Mouse (Mus musculus): ENCODE data around the gene Usp25. TPM values are rescaled to one million over a fixed set of nuclear protein-coding genes. Genes with fewer than 3 reads are reported as not detected.

Gene Usp25
- polyA plus RNA-seq, 1 experiment from 2014 or later: 20.4 TPM

DNA sequence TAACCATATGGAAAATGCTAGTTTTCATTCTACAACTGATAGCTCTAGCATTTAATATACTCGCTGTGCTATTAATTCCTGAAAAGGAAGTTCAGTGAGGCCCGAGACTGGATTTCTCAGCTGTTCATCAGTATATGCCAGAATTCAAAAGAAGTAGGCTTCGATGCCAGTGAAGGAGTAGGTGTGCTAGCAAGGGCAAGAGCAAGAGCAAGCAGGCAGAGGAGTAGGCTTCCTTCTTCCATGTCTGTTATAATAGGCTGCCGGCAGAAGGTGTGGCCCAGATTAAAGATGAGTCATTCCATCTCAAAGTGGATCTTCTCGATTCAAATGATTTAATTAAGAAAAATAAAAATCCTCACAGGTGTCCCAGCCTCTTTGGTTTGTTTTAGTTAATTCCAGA lies 30.0 kb downstream of the Usp25 start:
- ATAC-seq (replicated peaks; ENCODE audit: insufficient number of reproducible peaks, insufficient read depth, low FRiP score, low read depth): no peak
- peaks cover 11% of the 10 kb centered on the region; the same call in 1 of the 2 replicates for H3K36me3 ChIP-seq
- H3K4me2 ChIP-seq: no peak overlapping the region
- no peaks in the 10 kb centered on the region for H3K9me3 ChIP-seq (replicated peaks)
- WGBS: 90% methylated on average over 5 of the region's 5 CpGs
- H3K27ac ChIP-seq: no peak overlapping the region
- H3K4me3 ChIP-seq: no peak overlapping the region
- no peaks in the 10 kb centered on the region for H3K27me3 ChIP-seq
- no peak overlapping the region for H3K9ac ChIP-seq
- H3K4me1 ChIP-seq (replicated peaks): peaks cover 13% of the 10 kb centered on the region

DNA sequence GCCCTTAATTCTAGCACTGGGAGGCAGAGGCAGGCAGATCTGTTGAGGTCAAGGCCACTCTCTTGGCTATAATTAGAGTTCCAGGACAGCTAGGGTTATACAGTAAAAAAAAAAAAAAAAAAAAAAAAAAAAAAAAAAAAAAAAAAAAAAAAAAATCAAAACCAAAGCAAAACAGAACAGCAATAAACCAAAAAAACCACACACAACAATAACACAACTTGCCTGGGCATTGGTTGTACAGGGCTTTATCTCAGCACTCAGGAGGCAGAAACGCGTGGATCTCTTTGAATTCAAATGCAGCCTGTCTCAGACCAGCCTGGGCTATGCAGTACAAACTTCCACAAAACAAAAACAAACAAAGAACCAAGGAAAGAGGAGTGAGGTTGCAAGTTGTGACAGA lies 40.7 kb downstream of the Usp25 start:
- Histone ChIP-seq H3K36me3 (peaks cover 31% of the 10 kb centered on the region; the same call in 1 of the 2 replicates), H3K9ac (no peak overlapping the region), H3K4me2 (no peak overlapping the region), H3K27me3 (no peaks in the 10 kb centered on the region), H3K4me1 (replicated peaks) (no peaks in the 10 kb centered on the region), H3K27ac (no peak overlapping the region), H3K4me3 (no peak overlapping the region), H3K9me3 (replicated peaks) (no peaks in the 10 kb centered on the region)
- no peak for ATAC-seq (replicated peaks; ENCODE audit: insufficient number of reproducible peaks, insufficient read depth, low FRiP score, low read depth)
- 80% methylated on average over 2 of the region's 2 CpGs for WGBS

- Histone ChIP-seq H3K4me2 (no peak overlapping the region), H3K4me3 (no peak overlapping the region), H3K4me1 (replicated peaks) (no peaks in the 10 kb centered on the region), H3K27ac (no peak overlapping the region), H3K27me3 (no peaks in the 10 kb centered on the region), H3K9ac (no peak overlapping the region), H3K36me3 (peaks cover 30% of the 10 kb centered on the region; the same call in 1 of the 2 replicates), H3K9me3 (replicated peaks) (no peaks in the 10 kb centered on the region)
- WGBS: 85% methylated on average over 8 of the region's 8 CpGs
- ATAC-seq (replicated peaks; ENCODE audit: insufficient number of reproducible peaks, insufficient read depth, low FRiP score, low read depth): no peak
These were observed 42.1 kb downstream of the Usp25 start for GRCm38 (mm10) chr16:77055519-77056159.

- ATAC-seq (replicated peaks; ENCODE audit: insufficient number of reproducible peaks, insufficient read depth, low FRiP score, low read depth): no peak
- no peak overlapping the region for H3K9ac ChIP-seq
- 74% methylated on average over 8 of the region's 8 CpGs for WGBS
- no peak overlapping the region for H3K27ac ChIP-seq
- no peaks in the 10 kb centered on the region for H3K4me1 ChIP-seq (replicated peaks)
- no peaks in the 10 kb centered on the region for H3K9me3 ChIP-seq (replicated peaks)
- no peak overlapping the region for H3K4me2 ChIP-seq
- peaks cover 28% of the 10 kb centered on the region; the same call in 1 of the 2 replicates for H3K36me3 ChIP-seq
- H3K27me3 ChIP-seq: no peaks in the 10 kb centered on the region
- no peak overlapping the region for H3K4me3 ChIP-seq
These were observed 42.6 kb downstream of the Usp25 start for GRCm38 (mm10) chr16:77056160-77056520.

DNA sequence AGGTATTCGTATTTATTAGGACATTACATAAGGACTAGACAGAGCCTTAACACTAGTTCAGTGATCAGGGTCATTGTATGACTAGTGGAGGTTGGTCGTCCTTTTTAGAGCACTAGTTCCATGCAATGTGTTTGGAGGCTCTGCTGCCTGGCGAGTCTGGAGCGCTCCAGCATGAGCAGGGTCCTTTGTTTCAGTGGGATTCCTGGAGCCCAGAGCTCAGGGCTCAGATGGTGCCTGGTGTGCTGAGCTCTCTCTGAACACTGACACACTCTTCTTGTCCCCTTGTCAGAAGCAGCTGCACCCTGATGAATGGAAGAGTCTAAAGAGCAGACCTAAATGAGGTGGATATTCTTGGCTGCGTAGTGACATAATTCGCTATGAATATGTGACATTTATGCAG lies 45.1 kb downstream of the Usp25 start:
- Histone ChIP-seq H3K4me2 (no peak overlapping the region), H3K9ac (no peak overlapping the region), H3K9me3 (replicated peaks) (no peaks in the 10 kb centered on the region), H3K27ac (no peak overlapping the region), H3K4me1 (replicated peaks) (no peaks in the 10 kb centered on the region), H3K4me3 (no peak overlapping the region), H3K36me3 (peaks cover 27% of the 10 kb centered on the region), H3K27me3 (no peaks in the 10 kb centered on the region)
- no peak for ATAC-seq (replicated peaks; ENCODE audit: insufficient number of reproducible peaks, insufficient read depth, low FRiP score, low read depth)
- 83% methylated on average over 6 of the region's 6 CpGs for WGBS

GRCm38 (mm10) chr16:77060166-77060565 lies 46.7 kb downstream of the Usp25 start:
- Histone ChIP-seq H3K4me2 (no peak overlapping the region), H3K27ac (no peak overlapping the region), H3K36me3 (peaks cover 36% of the 10 kb centered on the region), H3K4me3 (no peak overlapping the region), H3K9me3 (replicated peaks) (no peaks in the 10 kb centered on the region), H3K9ac (no peak overlapping the region), H3K4me1 (replicated peaks) (no peaks in the 10 kb centered on the region), H3K27me3 (no peaks in the 10 kb centered on the region)
- WGBS: 85% methylated on average over 8 of the region's 8 CpGs
- no peak for ATAC-seq (replicated peaks; ENCODE audit: insufficient number of reproducible peaks, insufficient read depth, low FRiP score, low read depth)

DNA sequence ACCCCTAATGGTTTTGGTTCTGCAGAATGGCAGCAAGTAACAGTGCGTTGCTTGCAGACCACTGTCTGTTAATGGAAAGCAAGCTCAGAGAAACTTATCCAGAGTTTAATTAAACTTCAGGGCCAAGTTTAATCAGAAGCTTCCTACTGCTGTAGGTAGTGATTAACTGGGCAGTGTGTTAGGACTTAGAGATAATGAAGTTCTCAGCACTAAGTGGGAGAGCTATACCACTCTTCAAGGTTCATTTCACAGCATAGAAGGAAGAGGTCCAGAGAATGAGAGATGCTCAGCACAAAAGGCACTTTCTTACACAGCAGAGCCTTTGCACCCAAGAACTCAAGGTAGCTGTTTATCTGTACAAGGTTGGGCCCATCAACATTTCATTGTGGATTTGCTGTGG lies 50.4 kb downstream of the Usp25 start:
- no peaks in the 10 kb centered on the region for H3K9me3 ChIP-seq (replicated peaks)
- no peak overlapping the region for H3K9ac ChIP-seq
- no peaks in the 10 kb centered on the region for H3K4me1 ChIP-seq (replicated peaks)
- no peak overlapping the region for H3K4me2 ChIP-seq
- WGBS: 98% methylated on average over 1 of the region's 1 CpGs
- H3K36me3 ChIP-seq: peaks cover 45% of the 10 kb centered on the region
- no peak overlapping the region for H3K4me3 ChIP-seq
- no peak overlapping the region for H3K27ac ChIP-seq
- H3K27me3 ChIP-seq: no peaks in the 10 kb centered on the region
- ATAC-seq (replicated peaks; ENCODE audit: insufficient number of reproducible peaks, insufficient read depth, low FRiP score, low read depth): no peak

GRCm38 (mm10) chr16:77076954-77077735 lies 63.6 kb downstream of the Usp25 start:
- H3K4me2 ChIP-seq: no peak overlapping the region
- no peaks in the 10 kb centered on the region for H3K9me3 ChIP-seq (replicated peaks)
- H3K27me3 ChIP-seq: no peaks in the 10 kb centered on the region
- no peak overlapping the region for H3K27ac ChIP-seq
- H3K4me1 ChIP-seq (replicated peaks): peaks cover 3% of the 10 kb centered on the region; the same call in 1 of the 2 replicates
- H3K4me3 ChIP-seq: no peak overlapping the region
- peaks cover 43% of the 10 kb centered on the region for H3K36me3 ChIP-seq
- no peak overlapping the region for H3K9ac ChIP-seq
- WGBS: 53% methylated on average over 15 of the region's 15 CpGs
- no peak for ATAC-seq (replicated peaks; ENCODE audit: insufficient number of reproducible peaks, insufficient read depth, low FRiP score, low read depth)

GRCm38 (mm10) chr16:77077736-77078005 lies 64.2 kb downstream of the Usp25 start:
- Histone ChIP-seq H3K27ac (no peak overlapping the region), H3K4me1 (replicated peaks) (peaks cover 3% of the 10 kb centered on the region; the same call in 1 of the 2 replicates), H3K36me3 (peaks cover 41% of the 10 kb centered on the region), H3K9me3 (replicated peaks) (no peaks in the 10 kb centered on the region), H3K9ac (no peak overlapping the region), H3K4me3 (no peak overlapping the region), H3K27me3 (no peaks in the 10 kb centered on the region), H3K4me2 (no peak overlapping the region)
- 89% methylated on average over 2 of the region's 2 CpGs for WGBS
- no peak for ATAC-seq (replicated peaks; ENCODE audit: insufficient number of reproducible peaks, insufficient read depth, low FRiP score, low read depth)

DNA sequence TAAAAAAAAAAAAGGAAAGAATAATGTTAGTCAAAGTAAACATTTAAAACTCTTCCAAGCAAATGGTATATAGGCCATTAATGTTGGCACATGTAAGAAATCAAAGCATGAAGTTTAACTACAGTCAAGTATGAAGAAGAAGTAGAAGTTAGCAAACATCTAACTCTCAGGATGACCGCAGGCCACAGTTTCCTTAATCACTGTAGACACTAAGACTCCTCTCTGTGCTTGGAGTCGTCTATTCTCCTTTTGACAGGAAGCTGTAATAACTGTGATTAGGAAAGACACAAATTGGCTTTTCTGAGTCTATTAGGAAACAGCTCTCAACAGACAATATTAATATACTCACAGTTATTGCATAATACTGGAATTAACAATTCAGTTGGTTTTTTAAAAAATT lies 70.6 kb downstream of the Usp25 start:
- ATAC-seq (replicated peaks; ENCODE audit: insufficient number of reproducible peaks, insufficient read depth, low FRiP score, low read depth): no peak
- H3K9ac ChIP-seq: no peak overlapping the region
- no peaks in the 10 kb centered on the region for H3K9me3 ChIP-seq (replicated peaks)
- no peaks in the 10 kb centered on the region for H3K27me3 ChIP-seq
- no peak overlapping the region for H3K4me3 ChIP-seq
- no peaks in the 10 kb centered on the region for H3K4me1 ChIP-seq (replicated peaks)
- WGBS: 78% methylated on average over 2 of the region's 2 CpGs
- H3K4me2 ChIP-seq: no peak overlapping the region
- no peak overlapping the region for H3K27ac ChIP-seq
- peaks cover 54% of the 10 kb centered on the region for H3K36me3 ChIP-seq

DNA sequence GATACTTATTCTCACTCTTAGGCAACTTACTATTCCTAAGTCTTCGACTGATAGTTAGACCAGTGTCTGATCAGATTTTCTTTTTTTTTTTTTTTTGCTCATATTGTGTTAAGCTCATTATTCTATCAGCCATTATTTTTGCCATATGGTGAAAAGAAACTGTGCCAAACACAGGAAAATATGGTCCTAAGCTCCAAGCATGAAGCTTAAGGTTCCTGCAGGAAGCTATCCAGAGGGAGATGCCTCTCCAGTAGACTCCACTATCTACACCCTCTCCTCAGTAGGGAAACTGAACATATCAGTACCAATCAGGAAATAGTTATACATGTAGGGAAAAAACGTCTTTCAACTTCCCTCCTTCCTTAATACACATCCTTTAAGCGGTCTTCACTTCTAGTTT lies 76.3 kb downstream of the Usp25 start:
- no peak overlapping the region for H3K27ac ChIP-seq
- no peak for ATAC-seq (replicated peaks; ENCODE audit: insufficient number of reproducible peaks, insufficient read depth, low FRiP score, low read depth)
- H3K4me3 ChIP-seq: no peak overlapping the region
- no peak overlapping the region for H3K9ac ChIP-seq
- H3K36me3 ChIP-seq: peaks cover 36% of the 10 kb centered on the region
- no peak overlapping the region for H3K4me2 ChIP-seq
- WGBS: 82% methylated on average over 3 of the region's 3 CpGs
- H3K9me3 ChIP-seq (replicated peaks): no peaks in the 10 kb centered on the region
- H3K4me1 ChIP-seq (replicated peaks): no peaks in the 10 kb centered on the region
- no peaks in the 10 kb centered on the region for H3K27me3 ChIP-seq

GRCm38 (mm10) chr16:77093526-77093925 lies 80.0 kb downstream of the Usp25 start:
- no peak overlapping the region for H3K9ac ChIP-seq
- peaks cover 19% of the 10 kb centered on the region; the same call in 1 of the 2 replicates for H3K36me3 ChIP-seq
- H3K27me3 ChIP-seq: no peaks in the 10 kb centered on the region
- H3K4me1 ChIP-seq (replicated peaks): no peaks in the 10 kb centered on the region
- no peak overlapping the region for H3K27ac ChIP-seq
- no peak for ATAC-seq (replicated peaks; ENCODE audit: insufficient number of reproducible peaks, insufficient read depth, low FRiP score, low read depth)
- WGBS: 58% methylated on average over 9 of the region's 9 CpGs
- H3K4me3 ChIP-seq: no peak overlapping the region
- H3K9me3 ChIP-seq (replicated peaks): no peaks in the 10 kb centered on the region
- H3K4me2 ChIP-seq: no peak overlapping the region

Data from heart, embryonic 15.5 days (tissue).